Mouse (Mus musculus): ENCODE measurements at regions not wholly inside any gene's neighbourhood (a gene's known extent, or its start where the extent isn't known, plus 50 kb on each side); places are given as distances from the start of the nearest gene placed in this dataset.

- Histone ChIP-seq H3K4me3 (replicated peaks; ENCODE audit: low read length) (no peak overlapping the region), H3K27me3 (ENCODE audit: insufficient read depth, low read length) (no peaks in the 10 kb centered on the region), H3K4me1 (replicated peaks; ENCODE audit: low read depth, low read length) (no peaks in the 10 kb centered on the region), H3K9me3 (ENCODE audit: low read length) (no peaks in the 10 kb centered on the region), H3K36me3 (ENCODE audit: insufficient read depth, low read length) (no peaks in the 10 kb centered on the region)
- no peak for TF ChIP-seq NANOG (IDR thresholded peaks at IDR 0.05; ENCODE audit: borderline replicate concordance, low read length)
- no peak for TF ChIP-seq POU5F1 (IDR thresholded peaks at IDR 0.05; ENCODE audit: borderline replicate concordance, low read length)
- TF ChIP-seq CTCF (conservative IDR thresholded peaks at IDR 0.05; ENCODE audit: low read length): no peak
Measured at GRCm38 (mm10) chr3:21218936-21219335, 852.0 kb upstream of the Agtr1b start.

DNA sequence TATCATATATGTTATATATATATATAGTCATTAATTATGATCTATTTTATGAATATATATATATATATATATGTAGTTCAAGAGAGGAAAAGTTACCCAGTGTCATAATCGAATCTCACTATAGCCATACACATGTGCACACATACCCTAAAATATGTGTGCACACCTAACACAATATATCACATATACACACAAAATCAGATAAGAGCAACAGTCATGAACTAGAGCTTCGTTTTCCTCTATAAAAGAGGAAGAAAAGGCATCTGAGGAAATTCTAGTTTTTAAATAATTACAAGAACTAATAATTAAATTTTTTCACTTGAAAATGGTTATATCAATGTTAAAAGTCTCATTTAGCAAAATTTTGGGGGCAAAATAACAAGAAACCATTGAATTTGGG, 835.3 kb upstream of the Tbl1xr1 start:
- 0 out of 2 replicates have a peak, but pooled peaks cover 5% of the 10 kb centered on the region for H3K9me3 ChIP-seq (ENCODE audit: low read length)
- no peaks in the 10 kb centered on the region for H3K27me3 ChIP-seq (ENCODE audit: insufficient read depth, low read length)
- H3K36me3 ChIP-seq (ENCODE audit: insufficient read depth, low read length): no peaks in the 10 kb centered on the region
- H3K4me1 ChIP-seq (replicated peaks; ENCODE audit: low read depth, low read length): no peaks in the 10 kb centered on the region
- H3K4me3 ChIP-seq (replicated peaks; ENCODE audit: low read length): no peak overlapping the region
- TF ChIP-seq CTCF (conservative IDR thresholded peaks at IDR 0.05; ENCODE audit: low read length) (no peak), NANOG (IDR thresholded peaks at IDR 0.05; ENCODE audit: borderline replicate concordance, low read length) (no peak), POU5F1 (IDR thresholded peaks at IDR 0.05; ENCODE audit: borderline replicate concordance, low read length) (no peak)

DNA sequence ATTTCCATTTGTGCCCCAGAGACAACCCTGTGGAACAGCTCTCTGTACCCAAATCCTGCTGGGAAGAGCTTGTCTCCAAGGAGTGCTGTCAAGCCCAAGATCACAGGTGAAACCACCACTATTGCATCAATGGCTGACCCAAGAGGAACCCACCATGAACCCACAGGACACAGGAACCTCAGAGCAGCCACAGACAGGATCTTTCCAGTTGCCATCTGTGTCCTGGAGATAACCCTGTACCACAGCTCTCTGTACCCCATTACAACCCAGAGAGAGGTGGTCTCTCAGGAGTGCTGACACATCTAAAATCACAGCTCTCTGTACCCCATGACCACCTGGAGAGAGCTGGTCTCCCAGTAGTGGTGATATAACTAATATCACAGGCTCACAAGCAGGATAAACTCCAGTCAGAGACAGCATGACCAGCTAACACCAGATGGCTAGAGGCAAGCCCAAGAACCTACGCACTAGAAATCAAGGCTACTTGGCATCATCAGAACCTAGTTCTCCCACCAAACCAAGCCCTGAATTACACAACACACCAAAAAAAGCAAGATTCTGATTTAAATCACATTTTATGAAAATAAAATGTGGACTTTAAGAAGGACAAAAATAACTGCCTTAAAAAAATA, 820.2 kb upstream of the Tbl1xr1 start:
- Histone ChIP-seq H3K9me3 (ENCODE audit: low read length) (peaks cover 7% of the 10 kb centered on the region), H3K36me3 (ENCODE audit: insufficient read depth, low read length) (no peaks in the 10 kb centered on the region), H3K4me1 (replicated peaks; ENCODE audit: low read depth, low read length) (no peaks in the 10 kb centered on the region), H3K27me3 (ENCODE audit: insufficient read depth, low read length) (no peaks in the 10 kb centered on the region), H3K4me3 (replicated peaks; ENCODE audit: low read length) (no peak overlapping the region)
- no peak for TF ChIP-seq CTCF (conservative IDR thresholded peaks at IDR 0.05; ENCODE audit: low read length)
- TF ChIP-seq POU5F1 (IDR thresholded peaks at IDR 0.05; ENCODE audit: borderline replicate concordance, low read length): no peak
- no peak for TF ChIP-seq NANOG (IDR thresholded peaks at IDR 0.05; ENCODE audit: borderline replicate concordance, low read length)

DNA sequence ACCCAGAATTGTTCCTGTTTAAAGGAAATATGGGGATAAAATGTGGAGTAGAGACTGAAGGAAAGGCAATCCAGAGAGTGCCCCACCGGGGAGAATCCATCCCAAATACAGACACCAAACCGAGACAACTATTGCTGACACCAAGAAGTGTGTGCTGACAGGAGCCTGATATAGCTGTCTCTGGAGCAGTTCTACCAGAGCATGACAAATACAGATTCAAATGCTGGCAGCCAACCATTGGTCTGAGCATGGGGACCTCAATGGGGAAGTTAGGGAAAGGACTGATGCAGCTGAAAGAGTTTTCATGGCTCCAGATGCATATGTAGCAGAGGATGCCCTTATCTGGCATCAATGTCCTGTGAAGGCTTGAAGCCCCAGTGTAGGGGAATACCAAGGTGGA, 813.1 kb upstream of the Tbl1xr1 start:
- TF ChIP-seq NANOG (IDR thresholded peaks at IDR 0.05; ENCODE audit: borderline replicate concordance, low read length): no peak
- TF ChIP-seq CTCF (conservative IDR thresholded peaks at IDR 0.05; ENCODE audit: low read length): no peak
- TF ChIP-seq POU5F1 (IDR thresholded peaks at IDR 0.05; ENCODE audit: borderline replicate concordance, low read length): no peak
- H3K4me3 ChIP-seq (replicated peaks; ENCODE audit: low read length): no peak overlapping the region
- H3K4me1 ChIP-seq (replicated peaks; ENCODE audit: low read depth, low read length): no peaks in the 10 kb centered on the region
- no peaks in the 10 kb centered on the region for H3K27me3 ChIP-seq (ENCODE audit: insufficient read depth, low read length)
- H3K9me3 ChIP-seq (ENCODE audit: low read length): no peaks in the 10 kb centered on the region
- H3K36me3 ChIP-seq (ENCODE audit: insufficient read depth, low read length): no peaks in the 10 kb centered on the region

- no peaks in the 10 kb centered on the region for H3K36me3 ChIP-seq (ENCODE audit: insufficient read depth, low read length)
- H3K4me1 ChIP-seq (replicated peaks; ENCODE audit: low read depth, low read length): no peaks in the 10 kb centered on the region
- H3K27me3 ChIP-seq (ENCODE audit: insufficient read depth, low read length): no peaks in the 10 kb centered on the region
- H3K9me3 ChIP-seq (ENCODE audit: low read length): no peaks in the 10 kb centered on the region
- TF ChIP-seq POU5F1 (IDR thresholded peaks at IDR 0.05; ENCODE audit: borderline replicate concordance, low read length) (no peak), CTCF (conservative IDR thresholded peaks at IDR 0.05; ENCODE audit: low read length) (no peak), NANOG (IDR thresholded peaks at IDR 0.05; ENCODE audit: borderline replicate concordance, low read length) (no peak)
- no peak overlapping the region for H3K4me3 ChIP-seq (replicated peaks; ENCODE audit: low read length)
Measured at GRCm38 (mm10) chr3:21265491-21265890, 811.0 kb upstream of the Tbl1xr1 start.

GRCm38 (mm10) chr3:21268429-21269129, 807.9 kb upstream of the Tbl1xr1 start:
- H3K9me3 ChIP-seq (ENCODE audit: low read length): no peaks in the 10 kb centered on the region
- H3K4me3 ChIP-seq (replicated peaks; ENCODE audit: low read length): no peak overlapping the region
- no peaks in the 10 kb centered on the region for H3K4me1 ChIP-seq (replicated peaks; ENCODE audit: low read depth, low read length)
- no peaks in the 10 kb centered on the region for H3K27me3 ChIP-seq (ENCODE audit: insufficient read depth, low read length)
- H3K36me3 ChIP-seq (ENCODE audit: insufficient read depth, low read length): no peaks in the 10 kb centered on the region
- no peak for TF ChIP-seq POU5F1 (IDR thresholded peaks at IDR 0.05; ENCODE audit: borderline replicate concordance, low read length)
- TF ChIP-seq NANOG (IDR thresholded peaks at IDR 0.05; ENCODE audit: borderline replicate concordance, low read length): no peak
- no peak for TF ChIP-seq CTCF (conservative IDR thresholded peaks at IDR 0.05; ENCODE audit: low read length)

DNA sequence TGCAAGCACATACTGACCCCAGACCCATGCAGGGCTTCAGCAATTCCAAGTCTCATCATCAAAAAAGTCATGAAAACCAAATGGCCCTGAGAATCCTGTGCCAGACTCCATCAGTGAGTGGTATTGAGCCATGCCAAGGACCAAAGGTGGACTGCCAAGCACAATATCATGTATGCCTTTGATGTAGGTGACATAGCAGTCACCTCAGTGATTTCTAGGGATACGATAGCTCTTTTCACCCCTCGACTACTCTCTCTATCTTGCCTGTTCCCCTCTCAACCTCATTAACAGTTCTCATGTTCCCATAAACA, 807.4 kb upstream of the Tbl1xr1 start:
- peaks cover 2% of the 10 kb centered on the region; the same call in 1 of the 2 replicates for H3K9me3 ChIP-seq (ENCODE audit: low read length)

GRCm38 (mm10) chr3:21270788-21271187, 805.7 kb upstream of the Tbl1xr1 start:
- Histone ChIP-seq H3K4me1 (replicated peaks; ENCODE audit: low read depth, low read length) (no peaks in the 10 kb centered on the region), H3K4me3 (replicated peaks; ENCODE audit: low read length) (no peak overlapping the region), H3K27me3 (ENCODE audit: insufficient read depth, low read length) (no peaks in the 10 kb centered on the region), H3K36me3 (ENCODE audit: insufficient read depth, low read length) (no peaks in the 10 kb centered on the region), H3K9me3 (ENCODE audit: low read length) (peaks cover 3% of the 10 kb centered on the region; the same call in 1 of the 2 replicates)
- TF ChIP-seq POU5F1 (IDR thresholded peaks at IDR 0.05; ENCODE audit: borderline replicate concordance, low read length): no peak

More for the DNA sequence above, 807.4 kb upstream of the Tbl1xr1 start:
- no peak for TF ChIP-seq POU5F1 (IDR thresholded peaks at IDR 0.05; ENCODE audit: borderline replicate concordance, low read length)
- TF ChIP-seq CTCF (conservative IDR thresholded peaks at IDR 0.05; ENCODE audit: low read length): no peak
- no peak for TF ChIP-seq NANOG (IDR thresholded peaks at IDR 0.05; ENCODE audit: borderline replicate concordance, low read length)
- H3K36me3 ChIP-seq (ENCODE audit: insufficient read depth, low read length): no peaks in the 10 kb centered on the region
- no peaks in the 10 kb centered on the region for H3K27me3 ChIP-seq (ENCODE audit: insufficient read depth, low read length)
- H3K4me3 ChIP-seq (replicated peaks; ENCODE audit: low read length): no peak overlapping the region
- no peaks in the 10 kb centered on the region for H3K4me1 ChIP-seq (replicated peaks; ENCODE audit: low read depth, low read length)

DNA sequence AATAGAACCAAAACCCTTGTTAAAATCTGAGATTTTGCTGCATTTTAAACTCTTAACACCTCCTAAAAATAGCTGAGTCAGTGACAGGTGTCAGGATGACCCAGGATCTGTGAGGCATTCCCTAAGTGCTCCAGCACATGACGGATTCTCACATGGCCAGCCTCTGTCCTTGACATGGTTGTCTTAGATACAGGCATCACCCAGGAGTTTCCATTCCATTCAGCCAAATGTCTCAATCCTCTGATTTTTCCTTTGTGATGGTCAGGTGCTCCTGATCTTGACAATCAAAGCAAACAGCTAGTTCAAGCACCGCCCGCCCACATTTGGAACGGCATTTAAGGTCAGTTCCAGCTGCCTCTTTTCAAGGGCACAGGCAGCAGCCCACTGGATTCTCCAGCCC, 804.2 kb upstream of the Tbl1xr1 start:
- Histone ChIP-seq H3K4me3 (replicated peaks; ENCODE audit: low read length) (no peak overlapping the region), H3K27me3 (ENCODE audit: insufficient read depth, low read length) (no peaks in the 10 kb centered on the region), H3K36me3 (ENCODE audit: insufficient read depth, low read length) (no peaks in the 10 kb centered on the region), H3K9me3 (ENCODE audit: low read length) (peaks cover 3% of the 10 kb centered on the region; the same call in 1 of the 2 replicates), H3K4me1 (replicated peaks; ENCODE audit: low read depth, low read length) (no peaks in the 10 kb centered on the region)
- TF ChIP-seq CTCF (conservative IDR thresholded peaks at IDR 0.05; ENCODE audit: low read length) (no peak), POU5F1 (IDR thresholded peaks at IDR 0.05; ENCODE audit: borderline replicate concordance, low read length) (no peak), NANOG (IDR thresholded peaks at IDR 0.05; ENCODE audit: borderline replicate concordance, low read length) (peak; percentile 46; the same call in 1 of the 2 replicates)

All from E14TG2a.4 (cell line).